Mouse (Mus musculus) gastrocnemius, adult 18-20 months (tissue): ENCODE results near the gene Zfp507. TPM values are rescaled to one million over a fixed set of nuclear protein-coding genes. Genes with fewer than 3 reads are reported as not detected.
A peak's percentile ranks its signal among the peaks of the same experiment; 100 is the strongest.

Experiments
- DNase-seq: peaks from one replicate; pipeline ENCODE4 v3.0.0; 2021; ENCODE audit warnings: low spot score
- long read RNA-seq, 2 experiments: library from polyadenylated mRNA; stranded (forward); transcript quantifications; one replicate each; pipeline ENCODE4 v2.0.0; 2021
- total RNA-seq, 2 experiments: library from RNA; stranded (reverse); gene quantifications; 2 replicates each; pipeline ENCODE4 v1.2.3; 2021

Zfp507 gene
- 10 to 100 TPM; 14.8 to 20.3 TPM for total RNA-seq
- long read RNA-seq, experiment 1, full-length matches to known transcripts = 2 of 9 reads
- long read RNA-seq, experiment 1, partial matches to known transcripts = 0 of 9 reads
- long read RNA-seq, experiment 1, other reads (novel, unspliced or antisense) = 7 of 9 reads
- long read RNA-seq, experiment 2, full-length matches to known transcripts = 1 of 5 reads
- long read RNA-seq, experiment 2, partial matches to known transcripts = 1 of 5 reads
- long read RNA-seq, experiment 2, other reads (novel, unspliced or antisense) = 3 of 5 reads

DNA sequence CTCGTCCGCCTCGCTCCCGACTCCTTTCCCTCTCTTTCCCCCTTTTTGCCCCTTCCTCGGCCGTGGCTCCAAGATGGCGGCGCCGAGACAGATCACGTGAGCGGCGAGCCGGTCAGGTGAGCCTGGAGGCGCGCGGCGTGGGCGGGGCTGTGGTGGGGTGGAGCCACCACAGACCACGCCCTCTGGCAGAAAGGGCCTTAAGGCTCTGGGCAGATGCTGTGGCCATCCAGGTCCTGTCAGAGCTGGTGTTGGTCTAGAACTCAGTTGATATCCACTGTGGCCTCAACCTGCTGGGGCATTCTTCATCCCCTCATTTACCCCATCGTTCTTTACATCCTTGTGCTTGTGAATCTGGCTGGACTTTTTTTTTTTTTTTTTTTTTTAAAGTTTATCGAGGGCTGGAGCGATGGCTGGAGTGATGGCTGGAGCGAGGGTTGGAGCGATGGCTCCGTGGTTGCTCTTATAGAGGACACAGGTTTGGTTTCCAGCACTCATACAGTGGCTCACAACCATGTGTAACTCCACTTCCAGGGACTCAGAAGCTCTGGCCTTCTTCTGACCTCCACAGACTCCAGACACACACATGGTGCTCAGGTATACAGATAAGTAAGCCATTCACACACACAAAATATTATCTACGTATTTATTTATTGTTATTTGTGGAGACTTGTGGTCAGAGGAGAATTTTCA lies at the start of gene Zfp507:
Gene Zfp507 (minus strand): TSS at position 98 of the 690 bp plus-strand sequence.
- DNase-seq = peak; percentile 83

DNA sequence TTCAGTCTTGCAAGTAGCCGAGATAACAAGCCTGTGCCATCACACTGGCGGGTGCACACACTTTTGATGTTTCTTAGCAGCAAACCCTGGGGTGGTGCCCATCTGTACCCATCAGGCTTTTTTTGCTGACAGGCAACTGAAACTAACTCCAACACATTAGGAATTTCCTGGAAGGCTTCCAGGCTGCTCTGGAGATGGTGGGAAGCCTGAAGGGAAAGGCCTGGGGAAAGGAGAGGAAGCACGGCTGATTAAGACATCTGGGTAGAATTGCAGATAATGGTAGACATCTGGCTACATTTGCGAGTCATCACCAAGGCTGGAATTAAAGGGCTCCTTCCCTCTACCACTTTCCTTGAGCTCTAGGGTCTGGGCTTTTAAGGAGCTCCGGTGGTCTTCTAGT lies 47.6 kb upstream of the Zfp507 start:
- DNase-seq = no peak

DNA sequence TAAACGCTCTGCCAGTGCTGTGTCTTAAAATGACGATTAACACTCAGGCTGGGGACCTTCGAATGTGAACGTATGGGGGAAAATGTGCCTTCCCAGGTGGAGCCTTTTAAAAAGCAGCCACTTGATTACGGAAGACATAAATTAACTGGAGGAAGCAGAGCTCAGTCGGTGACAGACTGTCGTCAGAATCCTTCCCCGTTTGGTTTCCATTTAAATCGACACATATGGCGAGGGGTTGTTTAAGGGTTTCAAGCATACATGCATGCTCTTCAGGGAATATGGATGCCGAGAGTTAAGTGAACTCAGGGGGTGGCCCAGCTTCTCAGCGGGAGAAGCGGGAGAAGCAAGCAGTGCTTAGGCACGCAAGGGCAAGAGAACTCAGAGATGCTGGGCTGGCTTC lies 45.7 kb upstream of the Zfp507 start:
- DNase-seq = no peak

DNA sequence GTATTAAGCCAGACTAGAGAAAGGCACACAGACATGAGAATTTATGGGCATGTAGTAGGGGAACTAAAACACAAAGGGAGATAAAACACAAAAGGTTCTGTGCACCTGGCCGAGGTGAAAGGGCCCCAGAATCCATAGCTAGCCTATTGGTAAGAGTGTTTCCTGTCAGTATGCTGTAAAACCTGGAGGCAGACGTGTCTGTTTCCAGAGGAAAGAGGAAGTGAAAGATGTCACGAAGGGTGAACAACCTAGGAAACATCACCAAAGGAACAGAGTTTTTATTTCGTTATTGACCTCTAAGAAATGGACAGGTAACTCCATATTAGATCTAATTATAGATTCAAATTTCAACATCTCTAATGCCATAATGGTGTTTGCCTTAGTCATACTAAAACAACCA lies 37.7 kb upstream of the Zfp507 start:
- DNase-seq = no peak

DNA sequence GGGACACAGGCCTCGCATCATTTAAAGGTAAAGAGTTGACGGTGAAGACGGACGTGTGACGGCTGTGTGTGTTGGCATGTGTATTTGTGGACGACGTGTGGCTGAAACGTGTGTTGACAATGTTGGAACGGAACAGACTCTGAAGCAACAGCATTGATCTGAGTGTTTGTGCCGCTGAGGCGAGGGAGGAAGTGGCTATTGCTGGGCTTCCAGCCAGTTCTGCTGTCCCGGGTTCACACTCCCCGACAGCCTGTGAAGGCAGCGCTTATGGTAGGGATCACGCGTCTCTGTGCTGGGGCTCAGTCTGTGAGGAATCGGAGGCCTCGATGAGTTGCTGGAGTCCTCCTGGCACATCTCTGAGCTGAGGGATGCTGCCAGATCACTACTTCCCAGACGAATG lies 34.0 kb upstream of the Zfp507 start:
- DNase-seq = no peak

DNA sequence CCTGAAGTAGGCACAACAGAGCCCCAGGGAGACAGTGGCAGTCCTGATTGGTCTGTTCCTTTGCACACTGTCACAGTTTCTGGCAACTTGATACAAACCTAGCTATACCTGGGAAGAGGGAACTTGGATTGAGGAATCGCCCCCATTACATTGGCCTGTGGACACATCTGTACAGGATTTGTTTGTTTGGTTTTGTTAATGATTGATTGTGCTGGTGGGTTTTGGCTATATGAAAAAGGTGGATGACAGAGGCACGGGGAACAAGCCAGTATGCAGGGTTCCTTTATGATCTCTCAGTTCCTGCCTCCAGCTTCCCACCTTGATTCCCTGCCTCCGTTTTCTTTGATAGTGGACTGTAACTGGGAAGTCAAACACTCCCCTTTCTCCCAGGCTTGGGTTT lies 33.6 kb upstream of the Zfp507 start:
- no peak for DNase-seq

DNA sequence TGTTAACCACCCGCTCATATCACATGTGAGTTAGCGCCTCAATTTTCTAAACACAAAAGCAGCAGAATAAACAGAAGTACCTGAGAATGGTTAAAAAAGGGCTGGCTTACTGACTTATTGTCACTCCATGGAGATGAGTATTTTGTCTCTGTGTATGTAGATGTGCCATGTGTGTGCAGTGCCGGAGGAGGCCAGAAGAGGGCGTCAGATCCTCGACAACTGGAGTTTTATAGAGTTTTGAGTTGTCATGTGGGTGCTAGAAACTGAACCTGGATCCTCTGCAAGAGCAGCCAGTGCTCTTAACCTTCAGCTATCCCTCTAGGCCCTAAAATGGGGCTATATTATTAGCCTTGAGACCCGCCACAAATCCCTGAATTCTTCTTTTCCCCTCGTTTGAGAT lies 27.3 kb upstream of the Zfp507 start:
- no peak for DNase-seq

DNA sequence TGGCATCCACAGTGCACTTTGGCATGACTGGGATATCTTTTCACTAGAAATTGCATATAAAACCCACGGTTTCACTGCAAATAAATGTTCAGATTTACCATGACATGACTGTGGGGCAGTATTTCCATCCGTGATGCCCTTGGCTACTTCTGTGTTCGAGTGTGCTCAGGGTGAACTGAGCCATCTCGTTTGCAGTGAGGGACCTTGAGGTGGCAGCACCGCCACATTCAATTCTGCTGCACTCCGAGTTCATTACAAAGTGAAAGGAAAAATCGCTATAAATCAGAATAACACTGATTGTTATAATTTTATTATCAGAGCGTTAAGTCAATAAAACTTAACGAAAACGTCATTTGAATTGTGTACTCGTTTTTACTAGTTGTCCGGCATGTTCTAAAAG lies 21.1 kb upstream of the Zfp507 start:
- no peak for DNase-seq

DNA sequence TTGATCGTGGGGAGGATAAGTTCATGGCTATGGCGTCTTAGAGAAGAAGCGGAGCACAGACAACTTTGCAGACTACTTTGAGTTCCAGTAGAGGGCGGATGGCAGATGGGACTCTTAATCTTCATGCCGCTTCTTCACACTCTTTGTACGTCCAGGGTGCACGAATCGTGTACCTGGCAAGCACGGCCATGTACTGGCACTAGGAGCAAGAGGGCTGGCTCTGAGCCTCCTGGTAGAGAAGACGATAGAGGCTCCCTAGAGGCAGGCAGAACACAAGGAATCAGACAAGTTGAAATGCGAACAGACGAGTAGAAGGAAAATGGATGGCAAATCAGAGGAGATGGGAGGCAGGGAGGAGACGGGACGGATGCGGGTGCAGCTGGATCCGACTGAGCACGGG lies 19.5 kb upstream of the Zfp507 start:
- DNase-seq = no peak

DNA sequence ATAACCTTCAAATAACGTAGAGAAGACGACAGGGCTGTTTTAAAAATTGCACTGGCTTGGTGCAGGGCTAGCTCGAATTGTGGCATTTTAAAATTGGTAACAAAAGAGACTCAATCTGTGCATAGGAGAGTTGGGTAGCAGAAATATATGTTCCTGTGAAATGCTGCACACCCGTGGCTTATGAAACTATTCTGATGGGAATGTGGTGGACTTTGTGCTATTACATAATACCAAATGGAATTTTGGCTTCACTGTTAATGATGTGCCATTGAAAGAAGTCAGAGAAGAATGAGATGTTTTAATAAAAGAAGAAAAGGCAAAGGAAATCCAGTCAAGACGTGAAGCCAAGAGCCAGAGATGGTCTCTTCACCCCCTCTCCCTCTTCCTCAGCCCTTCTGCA lies 18.6 kb upstream of the Zfp507 start:
- DNase-seq = no peak

DNA sequence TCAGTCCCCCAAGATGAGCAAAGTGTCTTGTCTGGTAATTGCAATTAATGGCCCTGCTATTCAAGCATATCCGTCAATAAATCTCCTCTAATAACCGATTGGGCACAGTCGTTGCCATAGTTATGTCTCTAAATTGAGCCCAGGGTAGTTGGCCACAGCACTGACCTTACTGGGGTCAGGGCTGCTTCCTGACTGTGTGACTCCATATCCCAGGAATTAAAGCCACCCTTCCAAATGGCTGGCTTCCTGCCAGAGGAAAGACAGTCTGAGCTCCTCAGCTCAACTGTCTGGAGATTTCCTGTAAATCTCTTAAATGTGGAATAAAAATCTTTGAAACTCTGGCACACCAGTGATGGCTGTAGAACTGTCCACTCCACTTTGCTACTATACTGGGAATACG lies 16.7 kb upstream of the Zfp507 start:
- DNase-seq = peak; percentile 31

DNA sequence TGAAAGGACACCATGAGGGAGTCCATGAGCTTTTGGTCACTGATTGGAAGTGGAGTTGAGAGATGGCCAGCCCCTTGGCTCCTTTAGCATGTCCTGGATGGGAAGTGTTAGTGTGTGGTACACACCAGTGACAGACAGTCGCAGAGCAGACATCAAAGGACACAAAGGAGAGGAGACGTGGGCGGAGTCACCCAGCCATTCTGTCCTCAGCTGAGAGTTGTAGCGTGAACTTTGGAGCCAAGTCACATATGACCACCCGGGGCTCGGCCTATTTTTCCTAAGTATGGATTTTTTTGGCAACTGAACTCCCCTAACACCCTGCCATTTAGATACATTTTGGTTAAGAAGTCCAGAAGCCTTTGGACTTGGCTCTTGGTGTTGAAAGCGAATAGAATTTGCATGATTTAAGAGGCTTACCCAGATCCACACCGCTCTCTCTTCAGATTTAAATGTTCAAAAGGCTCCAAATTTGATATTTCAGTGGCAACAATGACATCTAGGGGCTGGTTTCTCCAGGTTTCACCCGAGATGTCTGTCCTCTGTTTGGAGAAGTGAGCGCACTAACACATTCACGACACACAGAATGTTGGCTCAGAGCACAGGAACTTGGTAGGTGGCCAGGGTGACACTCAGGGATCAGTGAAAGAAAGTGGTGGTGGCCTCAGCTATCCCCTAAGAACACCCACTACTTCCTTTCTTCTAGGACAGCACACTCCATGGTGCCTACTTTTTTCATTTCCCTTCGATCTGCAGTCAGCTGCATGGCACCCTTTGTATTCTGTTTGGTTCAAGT lies 12.2 kb upstream of the Zfp507 start:
- no peak for DNase-seq

DNA sequence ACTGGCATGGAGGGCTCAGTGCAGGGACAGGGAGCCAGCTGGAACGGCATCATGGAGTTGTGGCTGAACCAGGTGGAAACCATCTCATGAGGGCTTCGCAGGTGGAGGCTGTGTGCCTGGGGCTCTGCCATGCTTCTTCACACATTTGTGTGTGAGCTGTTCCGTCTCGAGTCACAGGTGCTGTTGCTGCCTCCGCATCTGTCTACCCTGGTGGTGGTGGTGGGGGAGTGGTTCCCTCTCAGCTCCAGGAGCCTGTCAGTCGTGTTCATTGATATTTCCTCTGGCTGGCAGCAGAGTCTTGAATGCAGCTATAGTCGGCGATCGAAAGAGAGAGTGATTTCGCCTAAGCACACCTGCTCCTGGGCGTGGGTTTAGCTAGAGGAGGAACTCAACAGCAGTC lies 10.5 kb upstream of the Zfp507 start:
- DNase-seq = no peak

DNA sequence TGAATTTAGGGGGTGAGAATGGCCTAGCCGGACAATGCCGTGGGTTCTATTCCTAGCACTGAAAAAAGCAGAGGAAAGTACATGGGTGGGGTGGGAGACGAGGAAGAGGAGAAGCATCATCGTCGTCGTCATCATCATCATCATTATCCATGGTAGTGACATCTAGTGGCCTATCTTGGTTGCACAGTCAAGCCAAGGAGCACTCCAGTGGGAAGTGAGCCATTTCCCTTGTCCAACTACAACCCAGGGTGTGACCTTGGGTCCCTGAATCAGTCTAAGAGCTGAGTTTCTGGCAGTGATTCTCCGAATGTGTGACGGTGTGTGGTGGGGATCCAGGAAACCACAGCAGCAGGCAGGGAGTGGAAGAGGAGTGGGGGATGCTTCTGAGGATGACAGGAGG lies 7.9 kb upstream of the Zfp507 start:
- peak; percentile 43 for DNase-seq

DNA sequence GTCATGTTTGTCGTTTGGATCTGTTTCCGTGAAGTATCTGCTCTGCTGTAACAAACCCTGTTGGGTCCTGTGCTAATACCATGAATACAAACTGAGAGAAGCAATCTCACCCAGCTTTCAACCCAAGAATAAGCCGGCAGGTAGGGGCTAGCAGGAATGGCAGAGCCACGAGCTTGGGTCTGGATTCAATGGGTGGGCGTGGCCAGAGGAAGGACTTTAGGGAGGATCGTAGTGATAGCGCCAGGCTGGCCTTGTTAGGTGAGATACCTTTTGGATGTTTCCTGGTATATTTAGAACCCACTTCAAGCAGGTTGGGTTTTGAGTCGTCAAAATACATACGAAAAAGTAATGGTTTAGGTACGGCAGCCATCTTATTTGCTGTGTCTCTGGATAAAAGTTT lies 1.4 kb upstream of the Zfp507 start:
- no peak for DNase-seq

DNA sequence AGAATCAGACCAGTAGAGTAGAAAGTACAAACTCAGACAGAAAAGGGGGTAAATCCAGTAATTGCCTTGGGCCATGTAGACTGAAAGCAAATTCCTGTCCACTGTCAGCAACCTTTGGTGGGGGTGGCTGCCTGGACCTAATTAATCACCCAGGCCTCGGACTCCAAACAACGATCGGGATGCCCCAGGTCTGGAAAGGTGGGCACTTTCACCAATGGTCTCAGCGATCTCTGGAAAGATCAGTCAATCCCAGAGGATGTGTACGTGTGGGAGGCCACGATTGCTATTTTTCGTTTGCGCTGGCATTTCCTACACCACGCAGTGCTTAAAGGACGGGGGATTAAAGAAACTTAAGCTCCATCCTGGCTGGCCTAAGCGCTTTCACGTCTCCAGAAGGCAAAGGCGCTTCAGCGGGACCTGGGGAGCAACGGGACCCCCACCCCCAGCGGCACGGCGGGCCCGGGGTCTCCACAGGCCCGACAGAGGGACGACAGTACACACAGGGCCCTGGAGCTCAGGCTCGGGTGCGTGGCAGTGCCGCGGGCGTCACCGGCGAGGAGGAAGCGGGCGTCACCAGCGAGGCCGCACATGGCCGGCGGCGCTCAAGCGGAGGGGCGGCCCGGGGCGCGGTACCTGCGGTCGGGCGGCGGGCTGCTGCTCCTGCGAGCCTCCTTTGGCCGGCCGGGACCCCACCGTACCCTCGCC lies 450 bp downstream of the Zfp507 start:
- DNase-seq = no peak

DNA sequence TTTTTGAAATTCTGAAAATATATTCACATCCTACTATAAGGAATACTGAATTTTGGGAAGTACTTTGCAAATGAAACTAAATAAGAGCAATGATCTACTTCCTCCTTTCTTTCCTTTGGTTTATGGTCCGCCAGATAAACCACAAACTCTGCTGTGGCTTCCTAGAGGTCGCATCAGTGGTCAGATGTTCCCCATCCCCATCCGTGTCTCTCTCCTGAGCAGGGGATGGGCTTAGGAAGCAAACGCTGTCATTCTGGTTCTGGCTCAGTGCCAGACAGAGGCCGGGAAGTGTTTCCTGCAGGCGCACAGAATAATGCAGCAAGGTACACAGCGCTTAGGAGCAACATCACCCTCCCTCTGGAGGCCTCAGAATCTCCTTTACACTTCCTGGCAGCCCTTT lies 6.7 kb downstream of the Zfp507 start:
- no peak for DNase-seq

DNA sequence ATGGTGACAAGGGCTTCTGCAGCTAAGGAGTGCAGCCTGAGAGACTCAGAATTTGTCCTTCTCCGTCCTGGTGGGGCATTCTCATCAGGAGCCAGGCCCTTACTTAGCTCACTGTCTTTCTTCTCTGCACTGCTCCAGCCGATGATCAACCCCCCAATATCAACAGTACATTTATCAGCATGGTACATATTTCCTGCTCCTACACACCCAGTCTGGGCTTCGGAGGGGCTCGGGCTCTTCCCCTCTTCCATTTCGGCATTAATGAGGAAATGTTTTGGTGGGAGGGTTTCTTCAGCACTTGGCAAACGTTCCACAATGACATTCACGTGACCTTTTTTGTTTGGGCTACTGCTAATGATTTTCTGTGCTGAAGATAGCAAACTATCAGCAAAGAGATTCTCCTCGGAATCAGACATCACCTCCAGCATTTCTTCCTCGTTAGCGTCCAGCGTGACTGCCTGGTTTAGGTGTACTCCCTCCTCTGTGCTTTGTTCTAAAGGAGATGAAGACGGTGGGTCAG lies 8.6 kb downstream of the Zfp507 start:
- no peak for DNase-seq

DNA sequence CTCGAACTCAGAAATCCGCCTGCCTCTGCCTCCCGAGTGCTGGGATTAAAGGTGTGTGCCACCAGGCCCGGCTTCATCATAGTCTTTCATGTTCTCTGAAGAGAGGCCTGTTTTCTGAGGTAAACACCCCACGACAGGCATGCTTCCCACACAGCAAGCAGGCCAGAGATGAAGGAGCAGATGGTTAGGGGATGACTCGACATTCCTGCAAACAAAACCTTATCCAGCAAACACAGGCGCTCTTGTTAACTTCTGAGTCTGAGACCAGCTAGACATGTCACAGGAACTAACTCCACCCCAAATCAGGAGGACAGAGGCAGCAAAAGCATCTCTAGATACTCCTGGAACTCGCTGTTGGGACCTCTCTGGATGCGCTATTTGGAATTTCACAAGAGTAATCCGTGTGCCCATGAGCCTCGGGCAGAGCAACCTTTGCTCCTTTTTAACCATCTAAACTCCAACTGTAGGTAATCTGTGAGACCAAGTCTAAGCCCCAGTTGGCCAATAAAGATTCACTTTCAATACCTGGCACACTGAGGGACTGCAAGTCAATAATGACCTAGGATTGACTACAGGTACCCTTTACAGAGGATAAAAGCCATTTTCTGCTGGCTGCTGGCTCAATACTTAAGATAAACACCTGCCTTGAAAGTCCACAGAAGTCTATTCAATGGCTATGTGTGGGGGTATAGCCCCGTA lies 10.5 kb downstream of the Zfp507 start:
- no peak for DNase-seq

DNA sequence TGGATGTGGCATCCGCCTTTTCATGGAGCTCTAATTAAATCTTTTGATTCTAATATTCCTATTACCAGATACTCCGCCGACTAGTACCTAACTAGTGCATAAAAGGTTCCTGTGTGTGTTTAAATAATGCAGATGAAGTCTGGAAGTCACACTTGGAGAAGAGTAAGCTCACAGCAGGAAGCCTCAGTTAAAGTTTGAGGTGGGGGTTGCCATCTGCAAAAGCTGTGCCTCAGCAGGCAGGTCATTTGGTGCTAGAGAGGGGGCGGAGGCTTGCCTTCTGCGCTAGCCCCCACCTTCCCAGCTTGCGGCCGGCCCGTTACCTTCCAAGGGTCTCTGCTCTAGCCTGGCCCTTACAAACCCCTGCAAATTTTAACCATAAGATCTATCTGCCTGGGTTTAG lies 11.9 kb downstream of the Zfp507 start:
- DNase-seq = no peak

DNA sequence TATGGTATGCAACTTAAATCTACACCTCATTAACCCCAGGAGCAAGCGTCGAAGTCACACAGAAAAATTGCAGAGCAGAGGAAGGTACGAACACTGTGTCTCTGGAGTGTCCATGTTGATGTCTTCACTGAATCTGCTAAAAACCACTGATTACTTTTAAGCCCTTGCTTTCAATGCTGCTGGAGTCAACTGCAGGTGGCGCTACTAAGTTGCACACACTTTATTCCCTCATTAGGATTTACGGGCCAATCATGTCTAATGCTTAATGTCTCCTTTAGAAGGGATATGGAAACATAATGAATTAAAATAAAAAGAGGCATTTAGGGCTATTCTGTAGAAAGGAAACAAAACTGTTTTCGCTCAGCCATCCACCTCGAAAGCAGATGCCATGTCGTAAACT lies 12.6 kb downstream of the Zfp507 start:
- no peak for DNase-seq
